Mouse (Mus musculus): ENCODE data around the gene Aldh1l1.

DNA sequence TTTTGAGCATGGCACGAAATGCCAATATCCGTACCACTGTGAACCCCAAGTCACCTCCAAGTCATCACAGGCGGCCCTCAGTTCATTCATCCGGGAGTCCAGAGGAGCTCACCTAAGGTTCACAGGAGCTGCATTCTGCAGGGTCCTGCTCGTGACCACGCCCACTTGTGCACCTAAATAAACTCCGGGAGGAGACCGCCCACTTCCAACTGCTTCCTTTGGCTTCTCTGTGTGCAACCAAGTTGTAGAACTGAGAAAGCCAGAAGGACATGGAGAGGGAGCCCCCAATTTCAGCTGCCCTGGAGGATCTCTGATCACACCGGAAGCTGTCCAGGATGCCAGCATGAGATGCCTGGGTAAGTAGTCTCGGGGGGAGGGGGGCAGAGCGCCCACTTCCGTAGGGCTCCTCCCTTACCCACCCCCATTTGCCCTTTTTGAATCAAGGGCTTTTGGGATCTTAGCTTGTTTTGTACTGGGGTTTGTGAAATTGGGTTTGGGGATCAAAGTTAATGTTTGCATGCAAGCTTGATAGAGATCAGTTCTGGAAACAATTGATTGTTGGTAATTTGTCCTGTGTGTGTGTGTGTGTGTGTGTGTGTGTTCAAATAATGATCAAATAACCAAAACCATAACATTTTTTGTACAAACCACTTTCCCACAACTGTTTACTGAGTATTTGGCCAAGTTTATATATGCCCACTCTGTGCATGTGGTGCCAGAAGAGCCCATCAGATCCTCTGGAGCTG lies at the start of gene Aldh1l1:
- TF ChIP-seq POLR2A (IDR thresholded peaks at IDR 0.05; ENCODE audit: insufficient read depth, low read length) (no peak), CTCF (IDR thresholded peaks at IDR 0.05; ENCODE audit: low read depth, low read length) (no peak)
